Mouse (Mus musculus): ENCODE results near the gene March6. TPM values are rescaled to one million over a fixed set of nuclear protein-coding genes. Genes with fewer than 3 reads are reported as not detected.
A peak's percentile ranks its signal among the peaks of the same experiment; 100 is the strongest.

Gene March6
- polyA plus RNA-seq, 1 experiment from 2014 or later: 96.9 TPM

DNA sequence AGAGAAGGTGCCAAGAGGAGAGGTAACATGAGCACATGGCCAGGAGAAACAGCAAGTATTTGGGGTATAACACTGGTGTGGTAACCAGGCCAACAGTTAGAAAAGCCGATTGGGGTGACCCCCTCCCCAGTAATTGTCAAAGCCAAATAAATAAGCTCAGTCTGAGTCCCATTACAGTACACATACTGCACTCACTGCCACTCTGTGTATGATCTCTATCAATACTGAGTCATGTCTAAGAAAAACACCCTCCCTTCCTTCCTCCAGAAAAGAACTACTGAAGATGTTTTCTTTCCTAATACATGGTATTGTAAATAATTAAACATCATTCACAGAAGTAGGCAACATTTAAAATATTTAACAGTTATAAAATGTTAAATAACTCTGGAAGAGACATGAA is 28.5 kb downstream of the March6 start:
- H3K4me2 ChIP-seq: no peak overlapping the region
- no peak overlapping the region for H3K27ac ChIP-seq
- no peak overlapping the region for H3K4me3 ChIP-seq
- WGBS: 97% methylated on average over 1 of the region's 1 CpGs
- no peaks in the 10 kb centered on the region for H3K4me1 ChIP-seq
- ATAC-seq (replicated peaks): no peak
- H3K36me3 ChIP-seq (replicated peaks): peaks cover 10% of the 10 kb centered on the region; the same call in 1 of the 2 replicates
- H3K9me3 ChIP-seq: no peaks in the 10 kb centered on the region
- no peaks in the 10 kb centered on the region for H3K27me3 ChIP-seq (replicated peaks)
- H3K9ac ChIP-seq: no peak overlapping the region

DNA sequence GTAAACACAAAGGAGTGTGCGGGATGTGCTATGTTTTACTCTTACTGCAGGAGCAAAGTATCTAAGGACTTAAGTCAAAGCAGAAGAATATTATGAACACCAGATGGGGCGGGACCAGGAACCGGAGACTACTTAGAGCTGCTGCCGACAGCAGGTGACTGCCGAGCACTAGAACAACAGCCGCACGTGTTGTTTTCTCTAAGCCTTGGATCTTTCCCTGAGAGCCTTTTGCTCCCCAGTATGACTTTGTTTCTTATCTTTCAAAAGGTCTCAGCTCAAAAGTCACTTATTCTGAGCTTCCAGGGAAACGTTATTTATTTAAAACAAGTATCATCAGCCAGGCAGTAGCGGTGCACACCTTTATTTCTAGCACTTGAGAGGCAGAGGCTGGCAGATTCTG is 36.0 kb downstream of the March6 start:
- Histone ChIP-seq H3K27ac (no peak overlapping the region), H3K4me1 (no peaks in the 10 kb centered on the region), H3K4me3 (no peak overlapping the region), H3K9me3 (no peaks in the 10 kb centered on the region), H3K36me3 (replicated peaks) (peaks cover 27% of the 10 kb centered on the region), H3K4me2 (no peak overlapping the region), H3K9ac (no peak overlapping the region), H3K27me3 (replicated peaks) (no peaks in the 10 kb centered on the region)
- 93% methylated on average over 9 of the region's 9 CpGs for WGBS
- no peak for ATAC-seq (replicated peaks)

DNA sequence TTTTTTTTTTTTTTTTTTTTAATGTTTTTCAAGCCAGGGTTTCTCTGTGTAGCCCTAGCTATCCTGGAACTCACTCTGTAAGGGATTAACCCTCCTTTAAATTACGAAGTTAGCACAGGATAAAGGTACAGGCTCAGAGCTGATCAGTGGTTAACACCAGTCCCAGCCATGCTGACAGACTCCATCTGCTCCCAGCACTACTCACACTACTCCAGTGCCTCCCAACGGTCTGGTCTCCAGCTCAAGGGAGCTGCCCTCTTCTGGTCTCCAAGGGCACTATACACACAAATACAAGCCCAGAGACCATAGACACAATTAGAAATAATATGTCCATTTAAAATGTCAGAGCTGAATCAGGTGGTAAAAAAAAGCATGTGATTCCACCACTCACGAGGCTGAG is 36.5 kb downstream of the March6 start:
- H3K36me3 ChIP-seq (replicated peaks): peaks cover 32% of the 10 kb centered on the region
- ATAC-seq (replicated peaks): no peak
- H3K4me1 ChIP-seq: no peaks in the 10 kb centered on the region
- no peaks in the 10 kb centered on the region for H3K9me3 ChIP-seq
- no peaks in the 10 kb centered on the region for H3K27me3 ChIP-seq (replicated peaks)
- no peak overlapping the region for H3K9ac ChIP-seq
- H3K27ac ChIP-seq: no peak overlapping the region
- H3K4me3 ChIP-seq: no peak overlapping the region
- WGBS: 75% methylated on average over 3 of the region's 3 CpGs
- no peak overlapping the region for H3K4me2 ChIP-seq

DNA sequence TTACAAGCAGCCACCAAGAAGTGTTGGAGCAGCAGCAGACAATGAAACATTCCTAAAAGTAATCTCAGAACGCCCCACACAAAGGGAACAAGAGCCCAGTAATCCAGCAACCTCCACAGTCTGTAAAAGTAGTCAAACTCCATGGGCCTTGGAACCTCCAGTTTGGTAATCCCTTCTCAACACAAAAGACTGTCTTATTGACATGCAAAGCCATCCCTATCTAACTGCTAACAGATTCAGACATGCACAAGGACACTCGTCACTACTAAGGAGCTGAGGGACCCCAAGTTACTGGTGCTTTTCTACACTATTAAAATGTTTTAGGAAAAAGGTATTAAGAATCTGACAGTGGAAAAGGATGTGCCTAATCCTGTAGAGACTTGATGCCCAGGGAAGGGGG is 43.4 kb downstream of the March6 start:
- Histone ChIP-seq H3K27ac (0 out of 2 replicates have a peak overlapping the region, but pooled peaks have one; percentile 28), H3K27me3 (replicated peaks) (no peaks in the 10 kb centered on the region), H3K36me3 (replicated peaks) (peaks cover 17% of the 10 kb centered on the region; the same call in 1 of the 2 replicates), H3K4me2 (no peak overlapping the region), H3K4me1 (no peaks in the 10 kb centered on the region), H3K9ac (no peak overlapping the region), H3K9me3 (no peaks in the 10 kb centered on the region), H3K4me3 (no peak overlapping the region)
- ATAC-seq (replicated peaks): peak; percentile 85
- 15% methylated on average over 2 of the region's 2 CpGs for WGBS

DNA sequence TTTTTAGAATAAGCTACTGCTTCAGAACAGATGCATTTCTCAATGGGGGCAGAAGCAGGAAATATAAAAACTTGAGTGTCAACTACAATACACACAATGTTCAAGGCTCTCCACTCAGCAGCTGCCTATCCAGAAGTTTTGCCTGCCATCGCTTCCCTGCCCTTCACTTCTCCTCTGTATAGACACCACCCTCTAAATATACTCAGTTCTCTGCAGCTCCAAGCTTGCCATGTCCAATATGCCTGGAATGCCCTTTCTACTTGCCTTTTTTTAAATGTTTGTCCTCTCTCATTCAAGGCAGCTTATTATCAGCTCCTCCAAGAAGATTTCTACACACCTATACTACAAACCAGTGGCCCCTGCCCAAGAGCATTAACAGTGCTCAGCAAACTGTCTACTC is 54.2 kb downstream of the March6 start:
- peaks cover 23% of the 10 kb centered on the region for H3K36me3 ChIP-seq (replicated peaks)
- H3K4me2 ChIP-seq: no peak overlapping the region
- 96% methylated on average over 1 of the region's 1 CpGs for WGBS
- no peak overlapping the region for H3K27ac ChIP-seq
- no peak for ATAC-seq (replicated peaks)
- H3K4me1 ChIP-seq: no peaks in the 10 kb centered on the region
- no peaks in the 10 kb centered on the region for H3K27me3 ChIP-seq (replicated peaks)
- no peak overlapping the region for H3K4me3 ChIP-seq
- H3K9me3 ChIP-seq: no peaks in the 10 kb centered on the region
- H3K9ac ChIP-seq: no peak overlapping the region

DNA sequence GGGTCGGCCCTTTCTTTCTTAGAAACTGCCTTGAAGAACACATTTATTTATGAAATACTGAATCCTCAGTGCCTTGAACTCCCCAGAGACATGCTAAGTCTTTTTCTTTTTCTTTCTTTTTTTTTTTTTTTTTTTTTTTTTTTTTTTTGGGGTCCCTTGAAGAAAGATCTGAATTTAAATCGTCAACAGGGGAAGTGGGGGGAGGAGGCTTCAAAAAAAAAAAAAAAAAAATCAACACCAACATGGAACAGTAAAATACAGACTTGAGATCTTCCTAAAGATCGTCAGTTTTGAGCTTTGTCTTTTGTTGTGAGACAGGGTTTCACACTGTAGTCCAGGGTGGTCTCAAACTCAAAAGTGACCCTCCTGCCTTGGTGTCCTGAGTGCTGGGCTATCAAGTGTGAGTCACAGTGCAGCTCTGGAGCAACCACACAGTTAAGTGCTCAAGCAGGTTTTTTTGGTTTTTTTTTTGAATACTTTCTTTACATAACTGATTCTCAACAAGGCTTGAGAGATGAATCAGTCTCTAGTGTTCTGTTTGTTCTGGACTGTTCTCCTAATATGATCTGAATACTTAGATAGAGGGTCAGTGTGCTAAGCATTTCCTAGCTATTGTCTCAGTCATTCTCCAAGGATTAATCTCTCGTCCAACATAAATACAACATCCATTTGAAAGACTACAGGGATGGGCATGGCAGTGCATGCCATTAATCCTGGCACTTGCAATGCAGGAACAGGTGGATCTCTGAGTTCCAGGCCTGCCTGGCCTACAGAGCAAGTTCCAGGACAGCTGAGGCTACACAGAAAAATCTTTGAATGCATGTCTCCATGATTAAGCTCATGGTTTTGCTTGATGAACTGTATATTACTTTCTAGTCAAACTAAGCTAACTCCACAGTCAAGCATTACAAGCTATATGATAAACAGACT is 57.9 kb downstream of the March6 start:
- no peak for ATAC-seq (replicated peaks)
- H3K27me3 ChIP-seq (replicated peaks): no peaks in the 10 kb centered on the region
- H3K27ac ChIP-seq: no peak overlapping the region
- H3K4me3 ChIP-seq: no peak overlapping the region
- no peaks in the 10 kb centered on the region for H3K4me1 ChIP-seq
- H3K9me3 ChIP-seq: no peaks in the 10 kb centered on the region
- H3K4me2 ChIP-seq: no peak overlapping the region
- no peak overlapping the region for H3K9ac ChIP-seq
- H3K36me3 ChIP-seq (replicated peaks): peaks cover 13% of the 10 kb centered on the region; the same call in 1 of the 2 replicates
- WGBS: 61% methylated on average over 4 of the region's 4 CpGs

DNA sequence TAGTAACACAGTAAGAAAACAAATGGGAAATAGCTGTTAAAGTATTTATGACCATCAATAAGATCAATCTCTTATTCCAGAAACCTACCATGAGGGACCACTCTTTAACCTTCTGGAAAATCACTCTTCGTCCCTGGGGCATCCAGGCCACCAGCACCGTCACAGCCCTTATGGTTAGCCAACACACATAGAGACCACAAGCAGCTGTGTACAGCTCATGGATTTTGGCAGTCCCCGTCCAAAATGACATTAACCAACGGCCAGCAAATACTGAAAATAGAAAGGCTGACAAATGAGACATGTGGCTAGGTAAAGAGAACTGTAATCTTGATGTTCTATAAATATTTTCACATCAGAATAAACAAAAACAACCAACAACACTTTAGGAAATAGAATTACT is 59.3 kb downstream of the March6 start:
- H3K36me3 ChIP-seq (replicated peaks): peaks cover 16% of the 10 kb centered on the region; the same call in 1 of the 2 replicates

DNA sequence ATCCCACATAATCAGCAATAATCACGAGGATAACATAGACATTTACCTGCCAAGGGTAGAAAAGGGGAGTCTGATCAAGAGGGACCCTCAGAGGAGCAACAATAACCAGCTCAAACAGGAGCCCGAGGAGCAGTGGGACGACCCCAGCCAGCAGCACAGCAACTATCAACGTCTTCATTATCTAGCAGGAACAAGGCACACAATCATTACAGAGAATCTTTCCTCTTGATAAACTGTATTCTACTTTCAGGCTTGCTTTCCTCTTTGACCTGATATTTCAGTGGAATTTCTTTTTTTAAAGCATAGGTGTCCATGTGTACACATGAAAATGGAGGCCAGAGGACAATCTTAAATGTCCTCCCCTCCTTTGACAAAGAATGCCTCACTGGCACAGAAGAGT is 61.4 kb downstream of the March6 start:
- H3K27me3 ChIP-seq (replicated peaks): no peaks in the 10 kb centered on the region
- no peaks in the 10 kb centered on the region for H3K4me1 ChIP-seq
- H3K27ac ChIP-seq: no peak overlapping the region
- H3K4me2 ChIP-seq: no peak overlapping the region
- no peaks in the 10 kb centered on the region for H3K9me3 ChIP-seq
- H3K4me3 ChIP-seq: no peak overlapping the region
- WGBS: 81% methylated on average over 4 of the region's 4 CpGs
- no peak overlapping the region for H3K9ac ChIP-seq
- H3K36me3 ChIP-seq (replicated peaks): peaks cover 23% of the 10 kb centered on the region; the same call in 1 of the 2 replicates
- ATAC-seq (replicated peaks): no peak

More for the DNA sequence above, 59.3 kb downstream of the March6 start:
- H3K4me1 ChIP-seq: no peaks in the 10 kb centered on the region
- WGBS: 89% methylated on average over 4 of the region's 4 CpGs
- no peak overlapping the region for H3K27ac ChIP-seq
- H3K4me3 ChIP-seq: no peak overlapping the region
- no peak overlapping the region for H3K4me2 ChIP-seq
- no peak overlapping the region for H3K9ac ChIP-seq
- ATAC-seq (replicated peaks): no peak
- H3K27me3 ChIP-seq (replicated peaks): no peaks in the 10 kb centered on the region
- no peaks in the 10 kb centered on the region for H3K9me3 ChIP-seq

DNA sequence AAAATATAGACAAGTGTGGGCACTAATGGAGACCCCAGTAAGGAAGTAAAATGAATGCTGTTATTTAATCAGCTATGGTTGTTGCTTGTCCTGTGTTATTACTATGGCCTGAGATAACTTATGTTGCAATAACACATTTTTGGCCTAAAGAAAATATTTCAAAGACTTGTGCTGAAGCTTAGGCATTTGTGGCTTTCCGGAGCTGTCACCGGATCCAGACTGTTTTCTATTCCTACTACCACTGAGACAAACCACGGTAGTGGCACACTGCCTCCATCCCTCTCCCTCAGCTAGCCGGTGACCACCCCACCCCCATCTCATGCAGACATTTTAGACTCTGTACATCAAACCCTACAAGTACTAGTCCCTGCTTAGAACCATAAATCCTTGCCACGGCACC is 62.0 kb downstream of the March6 start:
- no peak for ATAC-seq (replicated peaks)
- no peak overlapping the region for H3K4me3 ChIP-seq
- no peak overlapping the region for H3K27ac ChIP-seq
- H3K27me3 ChIP-seq (replicated peaks): no peaks in the 10 kb centered on the region
- no peaks in the 10 kb centered on the region for H3K9me3 ChIP-seq
- 91% methylated on average over 5 of the region's 5 CpGs for WGBS
- peaks cover 28% of the 10 kb centered on the region; the same call in 1 of the 2 replicates for H3K36me3 ChIP-seq (replicated peaks)
- no peak overlapping the region for H3K9ac ChIP-seq
- H3K4me1 ChIP-seq: no peaks in the 10 kb centered on the region
- H3K4me2 ChIP-seq: no peak overlapping the region

DNA sequence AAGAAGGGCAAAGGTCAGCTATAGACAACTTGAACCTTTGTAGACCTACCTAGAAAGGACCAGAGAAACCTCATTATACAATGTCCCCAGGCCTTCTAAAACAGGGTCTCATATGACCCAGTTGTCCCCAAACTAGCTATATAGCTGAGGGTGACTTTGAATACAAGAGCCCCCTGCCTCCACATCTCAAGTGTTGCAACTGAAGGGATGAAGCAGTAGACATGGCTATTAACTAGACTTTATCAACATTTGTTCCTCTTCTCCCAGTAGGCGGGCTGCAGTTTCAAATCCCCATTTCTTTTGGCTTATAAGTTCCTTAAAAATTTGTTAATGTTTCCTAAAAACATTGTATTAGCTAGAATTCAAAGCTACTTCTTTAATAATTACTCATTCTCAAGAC is 64.1 kb downstream of the March6 start:
- H3K4me3 ChIP-seq: no peak overlapping the region
- H3K36me3 ChIP-seq (replicated peaks): peaks cover 43% of the 10 kb centered on the region
- no peak overlapping the region for H3K27ac ChIP-seq
- H3K9me3 ChIP-seq: no peaks in the 10 kb centered on the region
- no peak overlapping the region for H3K4me2 ChIP-seq
- H3K9ac ChIP-seq: no peak overlapping the region
- 96% methylated on average over 1 of the region's 1 CpGs for WGBS
- H3K27me3 ChIP-seq (replicated peaks): no peaks in the 10 kb centered on the region
- H3K4me1 ChIP-seq: no peaks in the 10 kb centered on the region
- no peak for ATAC-seq (replicated peaks)

DNA sequence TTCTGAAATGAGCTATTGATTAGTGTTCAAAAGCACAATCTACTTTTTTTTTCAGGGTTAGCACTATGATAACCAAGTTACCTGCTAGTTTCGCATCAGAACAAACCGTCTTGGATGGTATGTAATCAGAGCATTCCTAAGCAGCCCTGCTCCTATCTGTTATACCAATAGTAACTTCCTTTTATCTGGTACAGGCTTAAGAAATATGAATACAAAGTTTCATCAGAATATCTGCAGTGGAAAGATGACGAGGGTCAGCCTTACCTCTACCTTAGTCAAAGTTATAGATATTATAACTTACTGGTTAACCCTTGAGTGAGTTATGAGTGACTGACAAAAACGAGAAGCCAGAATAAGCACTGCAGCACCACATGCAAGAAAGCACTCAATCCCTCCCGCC is 64.6 kb downstream of the March6 start:
- Histone ChIP-seq H3K4me3 (no peak overlapping the region), H3K9ac (no peak overlapping the region), H3K36me3 (replicated peaks) (peaks cover 45% of the 10 kb centered on the region), H3K4me1 (no peaks in the 10 kb centered on the region), H3K4me2 (no peak overlapping the region), H3K9me3 (no peaks in the 10 kb centered on the region), H3K27ac (no peak overlapping the region), H3K27me3 (replicated peaks) (no peaks in the 10 kb centered on the region)
- 87% methylated on average over 5 of the region's 5 CpGs for WGBS
- no peak for ATAC-seq (replicated peaks)

DNA sequence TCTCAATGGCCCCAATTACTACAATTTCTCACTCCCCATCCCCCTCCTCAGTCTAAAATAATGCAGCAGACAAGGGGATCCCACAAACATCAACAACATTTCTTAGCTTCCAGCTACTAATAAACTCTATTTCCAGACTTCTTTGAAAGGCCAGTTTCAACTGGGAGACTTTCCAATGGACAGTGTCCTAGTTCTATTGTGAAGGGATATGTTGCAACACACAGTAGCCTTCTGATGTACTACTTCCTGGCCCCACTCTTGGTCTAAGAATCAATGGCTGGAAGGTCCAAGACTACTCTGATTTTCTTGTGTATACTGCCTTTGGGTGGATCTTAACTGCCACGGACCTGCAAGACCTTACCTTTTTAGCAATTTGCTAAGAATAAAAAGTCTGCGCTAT is 65.0 kb downstream of the March6 start:
- 95% methylated on average over 2 of the region's 2 CpGs for WGBS
- Histone ChIP-seq H3K36me3 (replicated peaks) (peaks cover 50% of the 10 kb centered on the region), H3K9me3 (no peaks in the 10 kb centered on the region), H3K4me1 (no peaks in the 10 kb centered on the region), H3K27ac (no peak overlapping the region), H3K4me3 (no peak overlapping the region), H3K27me3 (replicated peaks) (no peaks in the 10 kb centered on the region), H3K9ac (no peak overlapping the region), H3K4me2 (no peak overlapping the region)
- no peak for ATAC-seq (replicated peaks)

DNA sequence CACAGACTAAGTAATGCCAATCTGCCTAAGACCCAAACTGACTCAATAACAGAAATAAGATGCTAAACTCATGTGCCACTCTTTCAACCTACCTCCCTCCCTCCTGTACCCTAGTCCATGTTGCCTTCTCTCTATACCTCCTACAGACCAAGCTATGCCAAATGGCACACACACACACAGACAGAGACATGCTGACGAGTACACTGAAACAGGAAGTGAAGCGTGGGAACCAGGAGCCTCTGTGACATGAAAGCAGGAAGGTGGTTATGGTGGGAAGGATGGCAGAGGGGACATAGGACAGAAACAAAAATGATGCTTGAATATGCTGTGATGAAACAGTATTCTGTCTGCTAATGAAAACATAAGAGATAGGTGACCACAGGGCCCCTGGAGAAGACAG is 70.3 kb downstream of the March6 start:
- no peak overlapping the region for H3K27ac ChIP-seq
- H3K36me3 ChIP-seq (replicated peaks): peaks cover 58% of the 10 kb centered on the region
- no peak overlapping the region for H3K9ac ChIP-seq
- no peak overlapping the region for H3K4me3 ChIP-seq
- H3K27me3 ChIP-seq (replicated peaks): no peaks in the 10 kb centered on the region
- H3K4me1 ChIP-seq: no peaks in the 10 kb centered on the region
- no peak for ATAC-seq (replicated peaks)
- 90% methylated on average over 2 of the region's 2 CpGs for WGBS
- no peak overlapping the region for H3K4me2 ChIP-seq
- no peaks in the 10 kb centered on the region for H3K9me3 ChIP-seq
